Mouse (Mus musculus) midbrain, embryonic 15.5 days (tissue): ENCODE measurements around the gene Map4k3. TPM values are rescaled to one million over a fixed set of nuclear protein-coding genes. Genes with fewer than 3 reads are reported as not detected.
A peak's percentile ranks its signal among the peaks of the same experiment; 100 is the strongest.

Experiments used
- ATAC-seq: fragments of 200-750 bp; cut with Nextera tagmentation; replicated peaks from 2 replicates; pipeline ENCODE4 v1.8.0; 2017; ENCODE audit warnings: moderate TSS enrichment
- H3K27ac ChIP-seq: fragments of 300-500 bp; sonication (generic); 2 replicates; pipeline ENCODE4 v1.5.1; 2015; ENCODE audit warnings: mild to moderate bottlenecking, inconsistent platforms
- H3K27me3 ChIP-seq: fragments of 300-500 bp; sonication (generic); replicated peaks from 2 replicates; pipeline ENCODE4 v1.6.1; 2015; ENCODE audit warnings: inconsistent platforms
- H3K36me3 ChIP-seq: fragments of 300-500 bp; sonication (generic); replicated peaks from 2 replicates; pipeline ENCODE4 v1.6.1; 2015; ENCODE audit warnings: inconsistent platforms
- H3K4me1 ChIP-seq: fragments of 300-500 bp; sonication (generic); 2 replicates; pipeline ENCODE4 v1.6.1; 2015; ENCODE audit warnings: inconsistent platforms
- H3K4me2 ChIP-seq: fragments of 300-500 bp; sonication (generic); 2 replicates; pipeline ENCODE4 v1.6.1; 2015; ENCODE audit warnings: inconsistent platforms, mild to moderate bottlenecking, moderate library complexity
- H3K4me3 ChIP-seq: fragments of 300-500 bp; sonication (generic); 2 replicates; pipeline ENCODE4 v1.5.1; 2015; ENCODE audit warnings: mild to moderate bottlenecking, inconsistent platforms
- H3K9ac ChIP-seq: fragments of 300-500 bp; sonication (generic); 2 replicates; pipeline ENCODE4 v1.6.1; 2015; ENCODE audit warnings: mild to moderate bottlenecking, inconsistent platforms
- H3K9me3 ChIP-seq: fragments of 300-500 bp; sonication (generic); 2 replicates; pipeline ENCODE4 v1.6.1; 2016; ENCODE audit warnings: inconsistent platforms
- WGBS: fragments of 180-500 bp; shearing (Covaris S2); methylation state at CpG from one replicate; pipeline ENCODE4 v1.1.7; 2015; ENCODE audit warnings: mixed read lengths; 5-methylcytosine and 5-hydroxymethylcytosine counted together
- polyA plus RNA-seq: library from polyadenylated mRNA; unstranded; fragments of >200 nt; fragmentation: Nextera tagmentation; extraction: Ambion mirVana; gene quantifications from 2 replicates; pipeline ENCODE4 v1.2.1, GENCODE M21; 2015

Map4k3 gene
- polyA plus RNA-seq, 1 experiment from 2014 or later = 26.8 TPM

DNA sequence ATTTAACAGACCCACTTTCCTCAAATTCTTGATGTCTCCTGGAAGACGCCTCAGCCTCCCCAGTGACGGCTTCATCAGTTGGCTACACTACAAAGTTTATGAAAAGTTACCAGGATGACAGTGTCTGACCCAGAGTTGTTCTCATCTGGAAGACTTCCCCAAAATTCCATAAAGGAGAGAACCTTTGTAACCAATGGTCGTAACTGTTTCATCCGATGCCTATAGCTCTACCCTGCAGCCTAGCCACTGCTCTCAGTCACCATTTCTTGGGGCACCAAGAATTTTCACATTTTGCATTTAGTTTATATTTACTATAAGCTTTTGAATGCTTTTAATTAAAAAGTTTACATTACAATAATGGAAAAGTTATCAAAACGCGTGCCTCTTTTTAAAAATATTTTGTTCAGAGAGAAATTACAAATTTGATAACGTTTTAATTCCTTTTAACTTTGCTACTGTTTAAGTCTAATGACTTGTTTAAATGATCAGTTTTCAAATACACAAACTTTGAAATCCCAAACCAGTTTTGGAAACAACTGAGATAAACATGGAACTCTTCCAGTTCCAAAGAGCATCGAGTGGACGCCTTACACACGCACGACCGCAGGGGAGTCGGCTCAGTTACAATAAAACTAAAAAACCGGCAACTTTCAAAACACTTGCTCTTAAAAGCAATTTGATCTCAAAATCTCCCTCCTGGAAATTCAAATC is 83.1 kb downstream of the Map4k3 start:
- no peak overlapping the region for H3K27ac ChIP-seq
- no peak overlapping the region for H3K4me3 ChIP-seq
- no peaks in the 10 kb centered on the region for H3K9me3 ChIP-seq
- H3K4me2 ChIP-seq = no peak overlapping the region
- no peaks in the 10 kb centered on the region for H3K4me1 ChIP-seq
- no peak for ATAC-seq
- WGBS = 94% methylated on average over 14 of the region's 14 CpGs
- H3K9ac ChIP-seq = no peak overlapping the region
- H3K36me3 ChIP-seq = peaks cover 18% of the 10 kb centered on the region
- no peaks in the 10 kb centered on the region for H3K27me3 ChIP-seq

- Histone ChIP-seq H3K4me2 (no peak overlapping the region), H3K36me3 (peaks cover 18% of the 10 kb centered on the region), H3K9me3 (no peaks in the 10 kb centered on the region), H3K4me1 (no peaks in the 10 kb centered on the region), H3K27ac (no peak overlapping the region), H3K27me3 (no peaks in the 10 kb centered on the region), H3K4me3 (no peak overlapping the region), H3K9ac (no peak overlapping the region)
- ATAC-seq = no peak
- WGBS = 82% methylated on average over 13 of the region's 13 CpGs
Measured at GRCm38 (mm10) chr17:80644567-80644966, 83.7 kb downstream of the Map4k3 start.

GRCm38 (mm10) chr17:80638121-80638520 is 90.2 kb downstream of the Map4k3 start:
- no peaks in the 10 kb centered on the region for H3K4me1 ChIP-seq
- H3K27me3 ChIP-seq = no peaks in the 10 kb centered on the region
- H3K9me3 ChIP-seq = no peaks in the 10 kb centered on the region
- no peak overlapping the region for H3K4me2 ChIP-seq
- H3K4me3 ChIP-seq = no peak overlapping the region
- no peak overlapping the region for H3K9ac ChIP-seq
- H3K27ac ChIP-seq = no peak overlapping the region
- peaks cover 9% of the 10 kb centered on the region for H3K36me3 ChIP-seq
- ATAC-seq = no peak
- WGBS = 53% methylated on average over 8 of the region's 8 CpGs

GRCm38 (mm10) chr17:80635794-80636193 is 92.5 kb downstream of the Map4k3 start:
- no peaks in the 10 kb centered on the region for H3K4me1 ChIP-seq
- H3K36me3 ChIP-seq = peaks cover 22% of the 10 kb centered on the region
- no peak overlapping the region for H3K9ac ChIP-seq
- no peak overlapping the region for H3K4me3 ChIP-seq
- no peak overlapping the region for H3K4me2 ChIP-seq
- 79% methylated on average over 1 of the region's 1 CpGs for WGBS
- no peak for ATAC-seq
- H3K27ac ChIP-seq = no peak overlapping the region
- no peaks in the 10 kb centered on the region for H3K9me3 ChIP-seq
- H3K27me3 ChIP-seq = no peaks in the 10 kb centered on the region

GRCm38 (mm10) chr17:80632846-80633245 is 95.4 kb downstream of the Map4k3 start:
- no peak; the same call in 1 of the 2 replicates for ATAC-seq
- no peak overlapping the region for H3K4me3 ChIP-seq
- WGBS = 95% methylated on average over 5 of the region's 5 CpGs
- H3K27me3 ChIP-seq = no peaks in the 10 kb centered on the region
- no peak overlapping the region for H3K9ac ChIP-seq
- no peaks in the 10 kb centered on the region for H3K9me3 ChIP-seq
- no peak overlapping the region for H3K27ac ChIP-seq
- H3K4me2 ChIP-seq = no peak overlapping the region
- H3K36me3 ChIP-seq = peaks cover 19% of the 10 kb centered on the region
- H3K4me1 ChIP-seq = no peaks in the 10 kb centered on the region

DNA sequence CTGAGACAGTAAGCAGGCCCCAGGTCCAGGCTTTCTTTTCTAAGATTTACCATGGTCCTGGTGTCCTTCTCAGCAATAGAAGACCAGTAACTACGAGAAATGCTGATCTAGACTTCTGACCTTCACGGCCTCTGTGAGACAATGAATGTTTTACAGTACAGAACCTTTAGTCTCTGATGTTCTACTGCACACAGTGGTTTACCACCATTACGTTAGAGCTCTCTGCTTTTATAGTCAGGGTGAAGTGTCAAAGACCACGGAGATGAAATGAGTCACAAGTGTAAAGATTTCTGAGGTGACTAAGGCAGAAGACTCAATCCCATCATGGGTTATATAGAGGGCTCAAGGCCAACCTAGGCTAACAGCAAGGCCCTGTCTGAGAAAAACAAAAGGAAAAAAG is 95.9 kb downstream of the Map4k3 start:
- no peak overlapping the region for H3K4me2 ChIP-seq
- H3K27me3 ChIP-seq = no peaks in the 10 kb centered on the region
- H3K4me1 ChIP-seq = no peaks in the 10 kb centered on the region
- H3K4me3 ChIP-seq = no peak overlapping the region
- ATAC-seq = no peak
- no peak overlapping the region for H3K9ac ChIP-seq
- peaks cover 18% of the 10 kb centered on the region for H3K36me3 ChIP-seq
- no peak overlapping the region for H3K27ac ChIP-seq
- H3K9me3 ChIP-seq = no peaks in the 10 kb centered on the region
- WGBS = 98% methylated on average over 4 of the region's 4 CpGs

DNA sequence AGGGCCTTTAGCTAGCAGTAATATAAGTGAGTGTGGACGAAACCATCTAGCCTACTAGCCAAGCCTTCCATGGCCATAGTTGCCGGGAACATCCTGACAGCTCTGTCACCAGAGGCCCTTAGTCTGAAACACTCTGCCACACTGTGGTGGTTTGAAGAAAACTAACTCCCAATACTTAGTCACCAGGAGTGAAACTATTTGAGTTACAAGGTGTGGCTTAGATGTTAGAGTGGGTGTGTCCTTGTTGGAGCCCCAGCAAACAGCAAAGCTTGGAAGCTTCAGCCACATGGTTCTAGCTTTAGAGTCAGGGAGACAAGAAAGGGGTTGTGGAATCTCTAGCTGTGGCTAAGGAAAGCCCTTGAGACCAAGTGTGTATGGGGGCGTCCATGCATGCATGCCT is 97.3 kb downstream of the Map4k3 start:
- H3K9ac ChIP-seq = no peak overlapping the region
- no peak for ATAC-seq
- no peak overlapping the region for H3K4me2 ChIP-seq
- no peaks in the 10 kb centered on the region for H3K9me3 ChIP-seq
- 98% methylated on average over 3 of the region's 3 CpGs for WGBS
- no peak overlapping the region for H3K27ac ChIP-seq
- peaks cover 15% of the 10 kb centered on the region for H3K36me3 ChIP-seq
- H3K27me3 ChIP-seq = no peaks in the 10 kb centered on the region
- no peaks in the 10 kb centered on the region for H3K4me1 ChIP-seq
- no peak overlapping the region for H3K4me3 ChIP-seq

DNA sequence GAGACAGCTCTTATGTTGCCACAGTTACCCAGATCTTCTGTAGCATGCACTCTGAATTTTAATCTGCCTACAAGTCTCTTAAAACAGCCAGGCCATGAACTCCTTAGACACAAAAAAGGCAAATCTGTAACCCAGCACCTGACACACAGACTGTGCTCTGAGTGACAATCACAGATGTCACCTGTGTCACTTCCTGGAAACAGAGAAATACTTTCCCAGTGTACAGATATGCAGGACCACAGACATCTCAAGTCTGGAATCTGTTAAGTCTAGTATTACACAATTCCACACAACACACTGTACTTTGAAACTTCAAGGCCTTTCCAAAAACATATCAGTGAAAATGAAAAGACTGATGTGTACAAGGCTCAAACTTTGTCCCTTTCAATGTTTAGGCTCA is 103.3 kb downstream of the Map4k3 start:
- H3K4me1 ChIP-seq = no peaks in the 10 kb centered on the region
- H3K9me3 ChIP-seq = no peaks in the 10 kb centered on the region
- H3K27me3 ChIP-seq = no peaks in the 10 kb centered on the region
- no peak overlapping the region for H3K4me3 ChIP-seq
- H3K27ac ChIP-seq = no peak overlapping the region
- H3K9ac ChIP-seq = no peak overlapping the region
- H3K36me3 ChIP-seq = no peaks in the 10 kb centered on the region
- no peak overlapping the region for H3K4me2 ChIP-seq
- ATAC-seq = no peak

GRCm38 (mm10) chr17:80621691-80622090 is 106.6 kb downstream of the Map4k3 start:
- H3K4me1 ChIP-seq = peaks cover 4% of the 10 kb centered on the region; the same call in 1 of the 2 replicates
- no peaks in the 10 kb centered on the region for H3K27me3 ChIP-seq
- no peaks in the 10 kb centered on the region for H3K9me3 ChIP-seq
- no peak for ATAC-seq
- H3K27ac ChIP-seq = no peak overlapping the region
- no peak overlapping the region for H3K4me2 ChIP-seq
- H3K9ac ChIP-seq = no peak overlapping the region
- H3K4me3 ChIP-seq = no peak overlapping the region
- 91% methylated on average over 4 of the region's 4 CpGs for WGBS
- 0 out of 2 replicates have a peak, but pooled peaks cover 3% of the 10 kb centered on the region for H3K36me3 ChIP-seq

DNA sequence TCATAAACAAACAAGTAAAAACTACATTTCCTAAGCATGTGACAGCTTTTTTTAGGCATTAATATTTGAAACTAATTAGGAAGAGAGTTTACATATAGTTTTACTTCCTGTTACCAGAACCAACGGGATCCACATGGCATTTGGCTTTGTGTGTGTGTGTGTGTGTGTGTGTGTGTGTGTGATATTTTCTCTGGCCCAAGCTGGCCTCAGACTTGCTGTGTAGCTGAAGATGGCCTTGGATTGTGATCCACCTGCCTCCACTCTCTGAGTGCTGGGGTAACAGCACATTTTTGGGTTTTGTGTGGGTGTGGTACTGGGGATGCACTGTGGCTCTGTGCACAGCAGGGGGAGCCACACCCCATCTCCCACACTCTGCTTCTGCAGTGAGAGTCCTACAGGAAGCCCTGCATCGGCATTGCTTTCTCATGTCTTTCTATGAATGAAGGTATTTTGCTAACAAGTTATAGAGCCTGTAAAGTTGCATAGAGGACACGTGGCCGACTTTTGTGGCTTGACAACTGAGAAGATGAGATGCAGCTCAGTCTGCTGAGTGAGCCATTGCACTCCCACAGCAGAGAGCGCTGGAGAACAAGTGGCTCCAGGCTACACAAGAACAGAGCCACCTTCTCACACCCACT is 107.4 kb downstream of the Map4k3 start:
- no peak overlapping the region for H3K9ac ChIP-seq
- peaks cover 4% of the 10 kb centered on the region; the same call in 1 of the 2 replicates for H3K4me1 ChIP-seq
- H3K4me2 ChIP-seq = no peak overlapping the region
- no peak overlapping the region for H3K27ac ChIP-seq
- no peaks in the 10 kb centered on the region for H3K9me3 ChIP-seq
- peak; percentile 78 for ATAC-seq
- H3K27me3 ChIP-seq = no peaks in the 10 kb centered on the region
- 64% methylated on average over 5 of the region's 5 CpGs for WGBS
- 0 out of 2 replicates have a peak, but pooled peaks cover 3% of the 10 kb centered on the region for H3K36me3 ChIP-seq
- H3K4me3 ChIP-seq = no peak overlapping the region

DNA sequence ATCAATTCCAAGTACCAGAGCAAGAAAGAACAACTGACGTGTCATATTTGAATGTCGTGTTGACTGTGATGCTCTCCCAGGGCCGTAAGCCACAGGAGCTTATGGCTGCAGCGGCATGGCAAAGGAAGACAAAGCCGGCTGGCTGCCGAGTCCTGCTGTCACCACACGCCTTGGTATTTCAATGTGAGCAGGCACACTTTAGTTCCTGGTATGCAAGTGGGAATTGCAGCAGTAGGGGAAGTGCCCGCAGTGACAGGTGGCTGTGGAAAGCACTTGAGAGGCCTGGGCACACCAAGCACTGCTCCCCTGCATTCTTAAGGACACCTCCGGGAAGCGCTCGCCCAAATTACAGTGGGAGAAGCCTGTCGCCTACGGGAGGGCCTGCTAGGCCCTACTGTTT is 108.7 kb downstream of the Map4k3 start:
- Histone ChIP-seq H3K4me3 (no peak overlapping the region), H3K27me3 (no peaks in the 10 kb centered on the region), H3K9ac (no peak overlapping the region), H3K27ac (0 out of 2 replicates have a peak overlapping the region, but pooled peaks have one; percentile 14), H3K4me1 (peaks cover 4% of the 10 kb centered on the region; the same call in 1 of the 2 replicates), H3K4me2 (no peak overlapping the region), H3K9me3 (no peaks in the 10 kb centered on the region), H3K36me3 (peaks cover 8% of the 10 kb centered on the region)
- no peak for ATAC-seq
- 75% methylated on average over 13 of the region's 13 CpGs for WGBS

- peaks cover 4% of the 10 kb centered on the region; the same call in 1 of the 2 replicates for H3K4me1 ChIP-seq
- no peak overlapping the region for H3K4me3 ChIP-seq
- WGBS = 73% methylated on average over 5 of the region's 5 CpGs
- H3K27me3 ChIP-seq = no peaks in the 10 kb centered on the region
- no peak overlapping the region for H3K4me2 ChIP-seq
- no peaks in the 10 kb centered on the region for H3K9me3 ChIP-seq
- 0 out of 2 replicates have a peak overlapping the region, but pooled peaks have one; percentile 14 for H3K27ac ChIP-seq
- no peak for ATAC-seq
- H3K9ac ChIP-seq = no peak overlapping the region
- peaks cover 10% of the 10 kb centered on the region for H3K36me3 ChIP-seq
Measured at GRCm38 (mm10) chr17:80618890-80619289, 109.4 kb downstream of the Map4k3 start.

DNA sequence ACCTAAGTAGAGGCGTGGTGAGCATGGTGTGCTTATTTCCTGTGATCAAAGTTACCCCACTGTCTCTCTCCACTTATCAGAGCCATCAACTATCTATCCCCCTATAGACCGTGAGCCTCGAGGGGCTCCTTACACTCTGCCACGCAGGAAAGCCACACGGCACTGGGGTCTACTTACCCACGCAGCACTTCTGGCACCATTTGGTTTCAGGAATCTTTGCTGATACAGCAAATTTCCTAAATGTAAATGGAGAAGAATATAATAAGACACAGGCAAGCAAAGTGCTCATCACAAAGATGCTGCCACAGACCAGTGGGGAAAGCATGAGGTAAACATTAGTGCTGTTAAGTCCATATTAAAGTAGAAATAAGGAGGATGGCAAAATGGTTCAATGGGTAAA is 124.5 kb downstream of the Map4k3 start:
- H3K9me3 ChIP-seq = no peaks in the 10 kb centered on the region
- H3K27me3 ChIP-seq = no peaks in the 10 kb centered on the region
- no peak overlapping the region for H3K9ac ChIP-seq
- no peak overlapping the region for H3K4me2 ChIP-seq
- WGBS = 91% methylated on average over 6 of the region's 6 CpGs
- no peak overlapping the region for H3K4me3 ChIP-seq
- H3K27ac ChIP-seq = no peak overlapping the region
- no peaks in the 10 kb centered on the region for H3K4me1 ChIP-seq
- H3K36me3 ChIP-seq = peaks cover 54% of the 10 kb centered on the region
- no peak for ATAC-seq
